Mouse (Mus musculus) E14TG2a.4 (cell line): ENCODE data around the gene Dgcr2.

Experiments used
- CTCF ChIP-seq: conservative IDR thresholded peaks from 2 replicates; pipeline ENCODE4 v1.5.1; 2014; ENCODE audit warnings: low read length
- NANOG ChIP-seq: IDR thresholded peaks from 2 replicates; pipeline ENCODE4 v1.6.1; 2014; ENCODE audit warnings: borderline replicate concordance, low read length, mixed read lengths
- POU5F1 ChIP-seq: IDR thresholded peaks from 2 replicates; pipeline ENCODE4 v1.6.1; 2014; ENCODE audit warnings: low read length, borderline replicate concordance

- TF ChIP-seq CTCF = no peak
- TF ChIP-seq POU5F1 = no peak
- TF ChIP-seq NANOG = no peak
Observed at GRCm38 (mm10) chr16:17914307-17915249, 16.2 kb upstream of the Dgcr2 start, which contains the start of gene Gsc2.
